Mouse (Mus musculus) liver, embryonic 13.5 days (tissue): Measurements from ENCODE around the gene R3hdm2. TPM values are rescaled to one million over a fixed set of nuclear protein-coding genes. Genes with fewer than 3 reads are reported as not detected.

ENCODE experiments used
- ATAC-seq: fragments of 200-750 bp; cut with Nextera tagmentation; 2 replicates; pipeline ENCODE4 v1.8.0; 2017; ENCODE audit warnings: low read depth, mild to moderate bottlenecking, moderate number of reproducible peaks, moderate library complexity
- DNase-seq: peaks from one replicate; pipeline ENCODE4 v3.0.0; 2022
- H3K27ac ChIP-seq: fragments of 300-500 bp; sonication (generic); 2 replicates; pipeline ENCODE4 v1.5.1; 2015; ENCODE audit warnings: moderate library complexity, mild to moderate bottlenecking, inconsistent platforms
- H3K27me3 ChIP-seq: fragments of 300-500 bp; sonication (generic); 2 replicates; pipeline ENCODE4 v1.6.1; 2015; ENCODE audit warnings: mild to moderate bottlenecking, inconsistent platforms
- H3K36me3 ChIP-seq: fragments of 300-500 bp; sonication (generic); 2 replicates; pipeline ENCODE4 v1.6.1; 2015; ENCODE audit warnings: mild to moderate bottlenecking, inconsistent platforms
- H3K4me1 ChIP-seq: fragments of 300-500 bp; sonication (generic); replicated peaks from 2 replicates; pipeline ENCODE4 v1.6.1; 2015; ENCODE audit warnings: inconsistent platforms
- H3K4me2 ChIP-seq: fragments of 300-500 bp; sonication (generic); 2 replicates; pipeline ENCODE4 v1.6.1; 2015; ENCODE audit warnings: inconsistent platforms, mild to moderate bottlenecking, moderate library complexity
- H3K4me3 ChIP-seq: fragments of 300-500 bp; sonication (generic); replicated peaks from 2 replicates; pipeline ENCODE4 v1.5.1; 2015; ENCODE audit warnings: mild to moderate bottlenecking, inconsistent platforms
- H3K9ac ChIP-seq: fragments of 300-500 bp; sonication (generic); 2 replicates; pipeline ENCODE4 v1.6.1; 2015; ENCODE audit warnings: mild to moderate bottlenecking, inconsistent platforms
- H3K9me3 ChIP-seq: fragments of 300-500 bp; sonication (generic); replicated peaks from 2 replicates; pipeline ENCODE4 v1.6.1; 2016; ENCODE audit warnings: inconsistent platforms
- WGBS: fragments of 180-500 bp; shearing (Covaris S2); methylation state at CpG from one replicate; pipeline ENCODE4 v1.1.7; 2015; ENCODE audit not compliant: insufficient replicate concordance; 5-methylcytosine and 5-hydroxymethylcytosine counted together
- polyA plus RNA-seq: library from polyadenylated mRNA; unstranded; fragments of >200 nt; fragmentation: Nextera tagmentation; extraction: Ambion mirVana; gene quantifications from 2 replicates; pipeline ENCODE4 v1.2.1, GENCODE M21; 2015

The R3hdm2 gene
- polyA plus RNA-seq, 1 experiment from 2014 or later: 14.4 TPM

- WGBS: 27% methylated on average over 6 of the region's 6 CpGs
Observed at GRCm38 (mm10) chr10:127422047-127422446, 41.9 kb downstream of the R3hdm2 start.

GRCm38 (mm10) chr10:127425794-127426193 lies 45.7 kb downstream of the R3hdm2 start:
- Histone ChIP-seq H3K4me3 (no peak overlapping the region), H3K9ac (no peak overlapping the region), H3K27me3 (no peaks in the 10 kb centered on the region), H3K27ac (no peak overlapping the region), H3K9me3 (no peaks in the 10 kb centered on the region), H3K36me3 (no peaks in the 10 kb centered on the region), H3K4me1 (peaks cover 35% of the 10 kb centered on the region), H3K4me2 (no peak overlapping the region)
- 61% methylated on average over 2 of the region's 2 CpGs for WGBS
- DNase-seq (no peak), ATAC-seq (peak; percentile 71)

More at GRCm38 (mm10) chr10:127422047-127422446, 41.9 kb downstream of the R3hdm2 start:
- H3K4me3 ChIP-seq: no peak overlapping the region
- H3K27ac ChIP-seq: no peak overlapping the region
- ATAC-seq (no peak), DNase-seq (no peak)
- no peaks in the 10 kb centered on the region for H3K36me3 ChIP-seq
- no peak overlapping the region for H3K4me2 ChIP-seq
- H3K27me3 ChIP-seq: no peaks in the 10 kb centered on the region
- H3K9ac ChIP-seq: no peak overlapping the region
- no peaks in the 10 kb centered on the region for H3K9me3 ChIP-seq
- peaks cover 34% of the 10 kb centered on the region for H3K4me1 ChIP-seq

- H3K4me1 ChIP-seq: peaks cover 31% of the 10 kb centered on the region
- DNase-seq (no peak), ATAC-seq (no peak)
- H3K9me3 ChIP-seq: no peaks in the 10 kb centered on the region
- 30% methylated on average over 2 of the region's 2 CpGs for WGBS
- H3K4me3 ChIP-seq: no peak overlapping the region
- H3K36me3 ChIP-seq: no peaks in the 10 kb centered on the region
- H3K4me2 ChIP-seq: no peak overlapping the region
- H3K9ac ChIP-seq: no peak overlapping the region
- no peak overlapping the region for H3K27ac ChIP-seq
- H3K27me3 ChIP-seq: no peaks in the 10 kb centered on the region
Observed at GRCm38 (mm10) chr10:127426670-127427069, 46.5 kb downstream of the R3hdm2 start.

- Histone ChIP-seq H3K9ac (no peak overlapping the region), H3K9me3 (no peaks in the 10 kb centered on the region), H3K27me3 (no peaks in the 10 kb centered on the region), H3K36me3 (no peaks in the 10 kb centered on the region), H3K4me3 (no peak overlapping the region), H3K4me2 (no peak overlapping the region), H3K4me1 (peaks cover 28% of the 10 kb centered on the region), H3K27ac (no peak overlapping the region)
- 40% methylated on average over 1 of the region's 1 CpGs for WGBS
- ATAC-seq (no peak), DNase-seq (no peak)
Observed at GRCm38 (mm10) chr10:127427107-127427506, 47.0 kb downstream of the R3hdm2 start.

DNA sequence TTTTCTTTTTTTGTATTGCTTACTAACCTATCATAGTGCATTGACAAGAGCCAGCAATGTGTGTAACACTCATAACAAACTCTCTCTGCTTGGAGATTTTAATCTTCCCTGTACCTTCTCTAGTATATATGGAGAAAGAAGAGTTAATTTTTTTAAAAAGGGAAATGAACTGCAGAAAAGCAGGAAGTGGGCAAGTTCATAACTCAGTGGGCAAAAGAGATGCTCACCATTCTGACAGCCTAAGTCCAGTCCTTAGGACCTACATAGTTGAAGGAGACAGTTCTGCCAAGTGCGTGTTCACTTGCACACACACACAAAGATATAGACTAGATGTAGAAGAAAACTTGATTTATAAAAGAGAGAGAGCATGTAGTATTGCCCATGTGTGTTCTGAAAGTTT lies 47.9 kb downstream of the R3hdm2 start:
- 70% methylated on average over 1 of the region's 1 CpGs for WGBS
- H3K4me3 ChIP-seq: no peak overlapping the region
- H3K4me2 ChIP-seq: no peak overlapping the region
- ATAC-seq (no peak), DNase-seq (no peak)
- H3K9me3 ChIP-seq: no peaks in the 10 kb centered on the region
- H3K36me3 ChIP-seq: no peaks in the 10 kb centered on the region
- no peak overlapping the region for H3K27ac ChIP-seq
- H3K4me1 ChIP-seq: peaks cover 25% of the 10 kb centered on the region
- no peaks in the 10 kb centered on the region for H3K27me3 ChIP-seq
- no peak overlapping the region for H3K9ac ChIP-seq

- Histone ChIP-seq H3K27me3 (no peaks in the 10 kb centered on the region), H3K9me3 (no peaks in the 10 kb centered on the region), H3K27ac (no peak overlapping the region), H3K4me3 (no peak overlapping the region), H3K4me1 (peaks cover 25% of the 10 kb centered on the region), H3K36me3 (no peaks in the 10 kb centered on the region), H3K9ac (no peak overlapping the region), H3K4me2 (no peak overlapping the region)
- ATAC-seq (no peak), DNase-seq (no peak)
- 49% methylated on average over 1 of the region's 1 CpGs for WGBS
Observed at GRCm38 (mm10) chr10:127429538-127429937, 49.4 kb downstream of the R3hdm2 start.

DNA sequence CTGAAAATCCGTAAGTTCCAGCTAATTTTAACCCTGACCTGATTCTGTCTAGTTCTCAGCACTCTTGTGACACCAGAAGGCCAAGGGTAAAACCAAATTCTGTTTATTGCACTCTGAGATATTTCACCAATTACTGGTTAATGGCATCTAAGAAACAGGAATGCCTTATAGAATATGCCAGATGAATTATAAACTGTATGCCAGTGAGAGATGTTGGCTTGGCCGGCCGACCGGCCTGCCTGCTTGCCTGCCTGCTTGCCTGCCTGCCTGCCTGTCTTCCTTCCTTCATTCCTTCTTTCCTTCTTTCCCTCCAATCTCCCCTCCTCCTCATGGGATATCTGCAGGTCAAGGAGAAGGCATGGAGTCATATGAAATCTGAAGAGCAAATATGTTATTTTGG lies 52.3 kb downstream of the R3hdm2 start:
- no peak overlapping the region for H3K4me2 ChIP-seq
- no peak for DNase-seq
- no peaks in the 10 kb centered on the region for H3K27me3 ChIP-seq
- no peak overlapping the region for H3K4me3 ChIP-seq
- no peak for ATAC-seq
- WGBS: 92% methylated on average over 4 of the region's 4 CpGs
- no peak overlapping the region for H3K9ac ChIP-seq
- H3K27ac ChIP-seq: no peak overlapping the region
- H3K36me3 ChIP-seq: peaks cover 3% of the 10 kb centered on the region; the same call in 1 of the 2 replicates
- H3K4me1 ChIP-seq: peaks cover 11% of the 10 kb centered on the region
- no peaks in the 10 kb centered on the region for H3K9me3 ChIP-seq

GRCm38 (mm10) chr10:127437354-127438113 lies 57.4 kb downstream of the R3hdm2 start:
- Histone ChIP-seq H3K4me2 (no peak overlapping the region), H3K9me3 (no peaks in the 10 kb centered on the region), H3K4me3 (no peak overlapping the region), H3K9ac (no peak overlapping the region), H3K27me3 (no peaks in the 10 kb centered on the region), H3K4me1 (peaks cover 40% of the 10 kb centered on the region), H3K36me3 (peaks cover 6% of the 10 kb centered on the region; the same call in 1 of the 2 replicates), H3K27ac (no peak overlapping the region)
- peak; percentile 78 for ATAC-seq
- 32% methylated on average over 5 of the region's 5 CpGs for WGBS
- DNase-seq: no peak

DNA sequence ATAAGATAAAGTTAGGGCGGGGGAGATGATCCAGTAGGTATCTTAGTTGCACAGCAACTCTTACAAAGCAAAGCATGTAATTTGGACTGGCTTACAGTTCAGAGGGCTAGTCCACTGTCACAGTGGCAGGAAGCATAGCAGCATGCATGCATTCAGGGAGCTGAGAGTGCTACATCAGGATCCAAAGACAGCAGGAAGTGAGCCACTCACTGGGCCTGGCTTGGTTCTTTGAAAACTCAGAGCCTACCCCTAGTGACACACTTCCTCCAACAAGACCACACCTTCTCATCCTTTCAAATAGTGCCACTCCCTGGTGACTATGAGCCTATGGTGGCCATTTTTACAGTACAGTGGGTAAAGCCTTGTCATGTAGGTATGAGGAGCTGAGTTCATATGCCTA lies 73.6 kb downstream of the R3hdm2 start:
- no peak for ATAC-seq
- Histone ChIP-seq H3K9me3 (no peaks in the 10 kb centered on the region), H3K27ac (no peak overlapping the region), H3K36me3 (peaks cover 74% of the 10 kb centered on the region), H3K9ac (no peak overlapping the region), H3K4me2 (no peak overlapping the region), H3K4me3 (no peak overlapping the region), H3K4me1 (no peaks in the 10 kb centered on the region), H3K27me3 (no peaks in the 10 kb centered on the region)
- DNase-seq: no peak
- WGBS: 89% methylated on average over 1 of the region's 1 CpGs

DNA sequence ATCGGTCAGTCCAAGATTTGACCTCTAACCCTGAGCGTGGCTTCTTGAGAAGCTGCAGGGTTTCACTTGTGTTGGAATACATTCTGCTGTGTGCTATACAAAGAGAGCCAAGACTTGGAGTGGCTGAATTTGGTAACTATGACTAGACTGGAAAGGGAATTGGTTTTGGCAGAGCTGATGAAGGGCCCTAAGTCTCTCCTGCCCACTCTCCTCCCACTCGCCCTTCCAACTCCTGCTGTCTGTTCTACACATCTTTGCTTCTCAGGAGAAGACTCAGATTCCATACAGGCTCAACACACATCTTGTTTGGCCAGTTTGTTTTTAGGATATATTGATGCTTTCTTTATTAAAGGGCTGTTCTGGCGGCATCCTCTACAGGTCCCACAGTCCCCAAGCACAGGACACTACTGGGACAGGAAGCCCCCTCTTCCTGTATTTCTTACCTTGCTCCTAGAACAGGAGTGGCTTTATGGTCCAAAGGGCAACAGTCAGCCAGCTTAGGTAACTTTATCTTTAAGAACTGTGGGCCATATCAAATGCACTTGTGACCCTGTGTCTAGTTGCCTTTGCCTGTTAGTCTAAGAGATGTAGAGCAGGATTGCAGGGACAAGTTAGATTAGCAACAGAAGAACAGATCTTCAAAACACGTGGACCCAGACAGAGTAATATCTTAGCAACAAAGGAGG lies 82.4 kb downstream of the R3hdm2 start:
- 79% methylated on average over 5 of the region's 5 CpGs for WGBS
- no peaks in the 10 kb centered on the region for H3K9me3 ChIP-seq
- H3K9ac ChIP-seq: no peak overlapping the region
- ATAC-seq (no peak), DNase-seq (no peak)
- H3K4me2 ChIP-seq: no peak overlapping the region
- H3K27ac ChIP-seq: no peak overlapping the region
- H3K36me3 ChIP-seq: peaks cover 59% of the 10 kb centered on the region
- no peak overlapping the region for H3K4me3 ChIP-seq
- H3K4me1 ChIP-seq: no peaks in the 10 kb centered on the region
- H3K27me3 ChIP-seq: no peaks in the 10 kb centered on the region

- WGBS: 23% methylated on average over 15 of the region's 15 CpGs
- Histone ChIP-seq H3K36me3 (peaks cover 44% of the 10 kb centered on the region), H3K27ac (no peak overlapping the region; the same call in 1 of the 2 replicates), H3K27me3 (no peaks in the 10 kb centered on the region), H3K4me3 (no peak overlapping the region), H3K4me1 (peaks cover 13% of the 10 kb centered on the region), H3K9ac (no peak overlapping the region), H3K9me3 (no peaks in the 10 kb centered on the region), H3K4me2 (no peak overlapping the region)
- DNase-seq (no peak), ATAC-seq (0 out of 2 replicates have a peak, but pooled peaks have one; percentile 26)
Observed at GRCm38 (mm10) chr10:127471281-127471988, 91.3 kb downstream of the R3hdm2 start.
